Mouse (Mus musculus): ENCODE measurements around the gene Cnot6.

DNA sequence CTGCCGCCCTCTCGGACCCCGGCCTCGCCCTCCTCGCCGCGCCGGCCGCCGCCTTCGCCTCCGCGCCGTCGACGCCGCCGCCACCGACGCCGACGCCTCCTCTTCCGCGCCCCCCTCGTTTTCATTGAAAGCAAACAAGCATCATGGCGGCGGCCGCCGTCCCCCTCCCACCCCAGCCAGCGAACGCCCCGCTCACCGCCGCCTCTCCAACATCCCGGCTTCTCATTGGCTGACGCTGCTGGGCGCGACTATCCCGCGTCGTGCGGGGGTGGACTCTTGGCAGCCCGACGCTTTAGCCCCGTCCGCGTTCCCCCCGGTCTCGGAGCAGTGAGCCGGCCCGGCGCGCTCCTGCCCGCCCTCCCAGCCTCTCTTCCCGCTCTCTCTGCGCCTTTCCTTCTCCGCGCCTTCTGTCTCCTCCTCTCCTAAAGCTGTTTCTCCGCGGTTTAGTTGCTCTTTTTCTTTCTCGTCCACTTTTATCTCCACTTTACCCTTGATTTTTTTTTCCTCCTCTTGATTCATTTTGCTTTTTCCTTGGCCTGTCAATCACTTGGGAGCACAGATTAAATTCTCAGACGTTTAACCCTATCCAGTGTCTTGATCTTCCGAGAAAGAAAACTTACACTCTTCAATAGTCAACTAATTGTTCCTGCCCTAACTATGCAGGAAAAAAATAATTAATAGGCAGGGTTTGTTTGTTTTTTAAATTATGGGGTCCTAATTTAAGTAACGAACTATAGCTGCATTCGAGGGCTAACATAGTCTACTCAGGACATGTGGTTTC is at the start of gene Cnot6:
- TF ChIP-seq POLR2A (IDR thresholded peaks at IDR 0.05; ENCODE audit: extremely low read depth, insufficient read depth, low read length) (peak; percentile 22; the same call in 1 of the 2 replicates), CTCF (IDR thresholded peaks at IDR 0.05; ENCODE audit: extremely low read depth, insufficient read depth, low read length) (no peak)
